In genomic region chr1:132678076-132678475, GRCm38 (mm10) we compare ENCODE assay signal across 15 mouse cellular contexts.
A peak's percentile ranks its signal among the peaks of the same experiment; 100 is the strongest.
DNase-seq lines count a peak whose midpoint lies in the region; ATAC-seq and TF ChIP-seq lines count a peak whose summit lies in the region.
"Had no signal": no experiment of that assay in that cellular context is flagged by ENCODE, and none has a peak within 500 bp of the region (broad histone marks: within the 10 kb centered on the region; RNA-seq: fewer than 3 reads in every experiment).

No protein-coding gene starts in this region.

- no peak overlapping the region for H3K9ac ChIP-seq in CH12.LX (ENCODE audit: insufficient read depth, low read depth)
- H3K9ac ChIP-seq: embryonic facial prominence, embryonic 12.5 days; limb, embryonic 15.5 days had no signal

- peak; percentile 65 for TF ChIP-seq CTCF in layer of hippocampus, adult 2 months (conservative IDR thresholded peaks at IDR 0.05)
- TF ChIP-seq CTCF in CH12.LX (conservative IDR thresholded peaks at IDR 0.05 in 1 of 2, IDR thresholded peaks at IDR 0.05 in 1 of 2; ENCODE audit: low read depth in 2 of 2, low read length in 2 of 2) = peak in 1 of 2 experiments; percentile 35; a peak in 3 of 4 replicates

- peak overlapping the region; percentile 30; the same call in 1 of the 2 replicates for H3K27ac ChIP-seq in layer of hippocampus, adult 2 months
- no peak overlapping the region for H3K27ac ChIP-seq in CH12.LX (ENCODE audit: insufficient read depth, low read depth)
- H3K27ac ChIP-seq: embryonic facial prominence, embryonic 12.5 days; limb, embryonic 15.5 days had no signal

- no peaks in the 10 kb centered on the region for H3K79me2 ChIP-seq in CH12.LX (replicated peaks; ENCODE audit: control insufficient read depth, extremely low read depth, insufficient read depth, poor library complexity, severe bottlenecking)

- intact Hi-C loops in gastrocnemius, postnatal 14 days (cut with DNase I; ENCODE audit: low total_unique reads) = no loop called here

- TF ChIP-seq EP300 in CH12.LX (IDR thresholded peaks at IDR 0.05; ENCODE audit: low read length) = no peak

- no peak overlapping the region for H3K4me2 ChIP-seq in CH12.LX (ENCODE audit: insufficient read depth, low read depth, poor library complexity, severe bottlenecking)
- H3K4me2 ChIP-seq: embryonic facial prominence, embryonic 12.5 days; limb, embryonic 15.5 days had no signal

- in situ Hi-C loops in CH12.LX (cut with MboI; ENCODE audit: low pct_ligation_motif_present, low pct_unique_long_range_greater_than_20kb, low sequenced_read_pairs) = no loop called here

- peaks cover 91% of the 10 kb centered on the region for H3K27me3 ChIP-seq in CH12.LX (replicated peaks)
- H3K27me3 ChIP-seq: embryonic facial prominence, embryonic 12.5 days; limb, embryonic 15.5 days had no signal

- peaks cover 5% of the 10 kb centered on the region for H3K9me3 ChIP-seq in CH12.LX (replicated peaks; ENCODE audit: low read length)
- H3K9me3 ChIP-seq: embryonic facial prominence, embryonic 12.5 days; G1E; limb, embryonic 15.5 days had no signal

- no peak for ATAC-seq in frontal cortex, adult (ENCODE audit: low TSS enrichment)

- peak; percentile 15 for DNase-seq in gastrocnemius, postnatal 14 days
- DNase-seq in gastrocnemius, postnatal 4 days (ENCODE audit: low spot score in 2 of 2) = no peak
- no peak for DNase-seq in layer of hippocampus, adult 2 months (ENCODE audit: low spot score in 2 of 2)
- no peak for DNase-seq in layer of hippocampus, postnatal 36 days
- DNase-seq in CH12.LX (ENCODE audit: extremely low read depth) (peak; percentile 6), adipocyte (ENCODE audit: low spot score) (no peak)
- DNase-seq in Muller cell, postnatal 12 days (ENCODE audit: inconsistent ontology term) = peak; percentile 76
- DNase-seq: layer of hippocampus, adult 9-11 months; midbrain, embryonic 14.5 days; spleen, adult 18-20 months; thymus, postnatal 14 days had no signal

- no peak for TF ChIP-seq POLR2A in CH12.LX (IDR thresholded peaks at IDR 0.05; ENCODE audit: low read depth, low read length)

- dilution Hi-C loops in CH12.LX (cut with MboI; ENCODE audit: extremely low pct_ligation_motif_present, extremely low pct_unique_long_range_greater_than_20kb, low sequenced_read_pairs) = no loop called here

- H3K4me1 ChIP-seq in CH12.LX (ENCODE audit: control insufficient read depth in 1 of 2, insufficient read depth in 2 of 2) = no peaks in the 10 kb centered on the region
- H3K4me1 ChIP-seq: embryonic facial prominence, embryonic 12.5 days; limb, embryonic 15.5 days had no signal

- TF ChIP-seq RAD21 in CH12.LX (IDR thresholded peaks at IDR 0.05; ENCODE audit: low read depth, low read length) = no peak

- H3K4me3 ChIP-seq in layer of hippocampus, adult 2 months = no peak overlapping the region
- H3K4me3 ChIP-seq in CH12.LX (replicated peaks in 1 of 3; ENCODE audit: low read depth in 2 of 3, low read length in 2 of 3, poor library complexity in 1 of 3) = no peak overlapping the region
- H3K4me3 ChIP-seq: embryonic facial prominence, embryonic 12.5 days; limb, embryonic 15.5 days had no signal

- H3K36me3 ChIP-seq in CH12.LX (replicated peaks in 1 of 2; ENCODE audit: control insufficient read depth in 1 of 2, insufficient read depth in 1 of 2, low read length in 1 of 2) = no peaks in the 10 kb centered on the region
- H3K36me3 ChIP-seq: embryonic facial prominence, embryonic 12.5 days; G1E; limb, embryonic 15.5 days had no signal

TF ChIP-seq in CH12.LX, 34 proteins besides CTCF, POLR2A, EP300 and RAD21:
- no peak for TF ChIP-seq SMC3 (IDR thresholded peaks at IDR 0.05; ENCODE audit: low read depth, low read length)
- TF ChIP-seq CHD2 (IDR thresholded peaks at IDR 0.05; ENCODE audit: low read length) = no peak
- TF ChIP-seq MAFK (IDR thresholded peaks at IDR 0.05; ENCODE audit: insufficient replicate concordance, low read length) = no peak
- no peak for TF ChIP-seq ZC3H11A (IDR thresholded peaks at IDR 0.05; ENCODE audit: low read depth, low read length)
- TF ChIP-seq BHLHE40 (IDR thresholded peaks at IDR 0.05; ENCODE audit: low read depth, low read length) = no peak
- no peak for TF ChIP-seq ELF1 (IDR thresholded peaks at IDR 0.05; ENCODE audit: low read depth, low read length)
- no peak for TF ChIP-seq CHD1 (IDR thresholded peaks at IDR 0.05; ENCODE audit: low read depth, low read length)
- no peak for TF ChIP-seq ETS1 (conservative IDR thresholded peaks at IDR 0.05; ENCODE audit: low read depth, low read length)
- TF ChIP-seq NRF1 (IDR thresholded peaks at IDR 0.05; ENCODE audit: low read depth, low read length) = no peak
- TF ChIP-seq USF1 (IDR thresholded peaks at IDR 0.05; ENCODE audit: low read depth, low read length) = no peak
- TF ChIP-seq JUN (IDR thresholded peaks at IDR 0.05; ENCODE audit: insufficient read depth, low read depth, low read length) = no peak
- TF ChIP-seq GABPA (IDR thresholded peaks at IDR 0.05; ENCODE audit: insufficient replicate concordance, low read depth, low read length) = no peak
- no peak for TF ChIP-seq MAZ (IDR thresholded peaks at IDR 0.05; ENCODE audit: low read depth, low read length)
- no peak for TF ChIP-seq HCFC1 (IDR thresholded peaks at IDR 0.05; ENCODE audit: low read depth, low read length)
- TF ChIP-seq ZNF384 (IDR thresholded peaks at IDR 0.05; ENCODE audit: low read depth, low read length) = no peak
- TF ChIP-seq UBTF (IDR thresholded peaks at IDR 0.05; ENCODE audit: low read depth, low read length) = no peak
- no peak for TF ChIP-seq ZMIZ1 (IDR thresholded peaks at IDR 0.05; ENCODE audit: low read depth, low read length)
- no peak for TF ChIP-seq KAT2A (IDR thresholded peaks at IDR 0.05; ENCODE audit: insufficient replicate concordance, low read length)
- no peak for TF ChIP-seq MEF2A (IDR thresholded peaks at IDR 0.05; ENCODE audit: borderline replicate concordance, low read depth, low read length)

Comparison
In these comparisons a context has a peak if more than half of its experiments do, and no peak if none do; other contexts are left out.
1. DNase-seq: peak in gastrocnemius, postnatal 14 days (single experiment), CH12.LX (single experiment) and Muller cell, postnatal 12 days (single experiment); none in gastrocnemius, postnatal 4 days (0 of 2), layer of hippocampus, adult 2 months (0 of 2), layer of hippocampus, postnatal 36 days (0 of 2) and adipocyte (single experiment).